Mouse (Mus musculus): ENCODE measurements around the gene Cfap69. TPM values are rescaled to one million over a fixed set of nuclear protein-coding genes. Genes with fewer than 3 reads are reported as not detected.

Cfap69 gene
- total and polyA plus RNA-seq, 2 experiments from 2014 or later, result 9.0 to 9.3 TPM

- Histone ChIP-seq H3K27ac (ENCODE audit: low read depth, low read length) (no peak within 1 kb of the TSS; the same call in 1 of the 2 replicates), H3K4me1 (ENCODE audit: insufficient read depth, low read length) (no peaks in the 10 kb centered on the region), H3K9ac (replicated peaks; ENCODE audit: low read length, poor library complexity, severe bottlenecking) (peak within 1 kb of the TSS; percentile 63), H3K4me2 (ENCODE audit: low read depth, low read length, poor library complexity, severe bottlenecking) (peak within 1 kb of the TSS; percentile 87), H3K9me3 (ENCODE audit: low read length) (no peaks in the 10 kb centered on the region), H3K36me3 (ENCODE audit: insufficient read depth, low read length) (no peaks in the 10 kb centered on the region), H3K4me3 (ENCODE audit: low read depth, low read length) (peak within 1 kb of the TSS; percentile 58), H3K27me3 (ENCODE audit: insufficient read depth, low read length) (no peaks in the 10 kb centered on the region)
- 2% methylated on average over 24 of the region's 24 CpGs for WGBS
- TF ChIP-seq CTCF (IDR thresholded peaks at IDR 0.05), result no peak
- ATAC-seq (ENCODE audit: low FRiP score) (peak; percentile 72), DNase-seq (ENCODE audit: low spot score) (peak; percentile 28)
Observed at GRCm38 (mm10) chr5:5573749-5574317, 90.2 kb downstream of the Cfap69 start, which contains the start of gene Gm8773. TSS of gene Gm8773 (plus strand) at chr5:5573799.

DNA sequence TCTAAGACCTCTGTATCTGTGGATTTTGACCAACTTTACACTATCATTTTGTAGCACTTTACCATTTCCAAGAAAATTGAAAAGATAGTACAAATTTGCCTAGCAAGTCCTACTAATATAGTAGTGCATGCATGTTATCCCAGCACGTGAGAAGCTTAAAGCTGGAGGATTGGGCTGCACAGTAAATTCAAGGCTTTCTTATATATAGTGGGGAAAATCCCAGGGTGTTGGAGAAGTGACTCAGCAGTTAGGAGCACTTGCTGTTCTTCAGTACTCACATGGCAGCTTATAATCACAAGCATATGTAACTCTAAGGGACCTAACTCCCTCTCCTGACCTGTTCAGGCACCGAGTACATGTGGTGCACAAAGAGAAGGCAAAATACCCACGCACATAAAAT is 101.6 kb downstream of the Cfap69 start:
- H3K27ac ChIP-seq (ENCODE audit: low read depth, low read length), result no peak overlapping the region

DNA sequence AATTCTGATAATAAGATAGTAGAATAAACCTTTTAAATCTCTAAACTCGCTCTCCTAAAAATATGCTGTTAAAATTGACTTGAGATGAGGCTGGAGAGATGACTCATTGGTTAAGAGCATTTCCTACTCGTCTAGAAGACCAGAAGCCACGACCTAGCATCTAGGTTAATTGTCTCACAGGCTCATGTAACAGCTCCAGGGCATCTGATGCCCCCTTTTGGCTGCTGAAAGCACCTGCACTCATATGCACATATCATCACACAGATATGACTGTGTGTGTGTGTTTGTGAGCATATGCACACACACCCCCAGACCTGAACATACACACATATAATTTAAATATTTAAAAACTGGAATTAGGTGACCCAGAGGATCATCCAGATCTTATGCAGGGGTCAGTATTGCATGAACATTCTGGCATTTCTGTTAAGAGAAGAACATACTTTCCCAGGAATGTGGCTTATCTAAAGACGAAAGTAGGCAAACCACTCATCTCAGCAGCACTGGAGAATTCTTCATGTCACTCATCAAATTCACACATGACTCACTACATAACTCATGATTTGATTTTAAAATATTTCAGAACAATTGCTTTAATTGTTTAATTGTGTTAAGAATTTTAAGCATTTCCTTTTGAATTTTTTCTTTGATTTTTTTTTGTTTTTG is 102.9 kb downstream of the Cfap69 start:
- Histone ChIP-seq H3K4me3 (ENCODE audit: low read depth, low read length) (no peak overlapping the region), H3K4me1 (ENCODE audit: insufficient read depth, low read length) (0 out of 2 replicates have a peak, but pooled peaks cover 5% of the 10 kb centered on the region), H3K36me3 (ENCODE audit: insufficient read depth, low read length) (no peaks in the 10 kb centered on the region), H3K27me3 (ENCODE audit: insufficient read depth, low read length) (no peaks in the 10 kb centered on the region), H3K4me2 (ENCODE audit: low read depth, low read length, poor library complexity, severe bottlenecking) (no peak overlapping the region), H3K9me3 (ENCODE audit: low read length) (no peaks in the 10 kb centered on the region), H3K27ac (ENCODE audit: low read depth, low read length) (no peak overlapping the region), H3K9ac (replicated peaks; ENCODE audit: low read length, poor library complexity, severe bottlenecking) (no peak overlapping the region)
- DNase-seq (ENCODE audit: low spot score) (no peak), ATAC-seq (ENCODE audit: low FRiP score) (no peak)
- peak; percentile 27; the same call in 1 of the 2 replicates for TF ChIP-seq CTCF (IDR thresholded peaks at IDR 0.05)
- 76% methylated on average over 4 of the region's 4 CpGs for WGBS

More for the DNA sequence above, 101.6 kb downstream of the Cfap69 start:
- ATAC-seq (ENCODE audit: low FRiP score) (no peak), DNase-seq (ENCODE audit: low spot score) (no peak)
- Histone ChIP-seq H3K4me1 (ENCODE audit: insufficient read depth, low read length) (0 out of 2 replicates have a peak, but pooled peaks cover 5% of the 10 kb centered on the region), H3K9ac (replicated peaks; ENCODE audit: low read length, poor library complexity, severe bottlenecking) (no peak overlapping the region), H3K36me3 (ENCODE audit: insufficient read depth, low read length) (no peaks in the 10 kb centered on the region), H3K4me2 (ENCODE audit: low read depth, low read length, poor library complexity, severe bottlenecking) (no peak overlapping the region), H3K27me3 (ENCODE audit: insufficient read depth, low read length) (no peaks in the 10 kb centered on the region), H3K4me3 (ENCODE audit: low read depth, low read length) (no peak overlapping the region), H3K9me3 (ENCODE audit: low read length) (no peaks in the 10 kb centered on the region)
- no peak for TF ChIP-seq CTCF (IDR thresholded peaks at IDR 0.05)
- 79% methylated on average over 3 of the region's 3 CpGs for WGBS

DNA sequence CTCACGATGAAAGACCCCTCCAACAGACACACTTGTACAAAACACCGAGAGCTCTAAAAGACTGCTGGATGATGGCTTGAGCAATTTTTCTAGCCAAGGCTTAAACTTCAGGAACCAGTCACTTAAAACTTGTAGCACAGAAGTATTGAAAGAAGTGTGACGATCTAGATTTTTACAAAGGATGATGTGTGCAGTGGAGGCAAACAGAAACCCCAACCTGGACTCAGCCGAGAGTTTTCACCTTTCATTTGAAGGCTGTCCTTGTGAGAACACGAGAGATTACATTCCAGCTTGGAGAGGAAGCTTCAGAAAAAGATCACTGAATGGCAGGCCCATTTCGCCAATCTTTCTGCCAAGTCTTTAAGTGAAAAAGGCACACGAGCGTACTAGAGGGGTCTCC is 104.2 kb downstream of the Cfap69 start:
- H3K4me3 ChIP-seq (ENCODE audit: low read depth, low read length), result peak overlapping the region; percentile 70
- no peaks in the 10 kb centered on the region for H3K27me3 ChIP-seq (ENCODE audit: insufficient read depth, low read length)
- 0 out of 2 replicates have a peak, but pooled peaks cover 5% of the 10 kb centered on the region for H3K4me1 ChIP-seq (ENCODE audit: insufficient read depth, low read length)
- no peak for TF ChIP-seq CTCF (IDR thresholded peaks at IDR 0.05)
- ATAC-seq (ENCODE audit: low FRiP score) (peak; percentile 41; the same call in 1 of the 2 replicates), DNase-seq (ENCODE audit: low spot score) (no peak)
- peak overlapping the region; percentile 33; the same call in 1 of the 2 replicates for H3K27ac ChIP-seq (ENCODE audit: low read depth, low read length)
- 39% methylated on average over 8 of the region's 8 CpGs for WGBS
- H3K36me3 ChIP-seq (ENCODE audit: insufficient read depth, low read length), result peaks cover under 1% of the 10 kb centered on the region; the same call in 1 of the 2 replicates
- H3K9me3 ChIP-seq (ENCODE audit: low read length), result no peaks in the 10 kb centered on the region
- peak overlapping the region; percentile 49 for H3K4me2 ChIP-seq (ENCODE audit: low read depth, low read length, poor library complexity, severe bottlenecking)
- H3K9ac ChIP-seq (replicated peaks; ENCODE audit: low read length, poor library complexity, severe bottlenecking), result peak overlapping the region; percentile 61

- DNase-seq (ENCODE audit: low spot score) (peak; percentile 94), ATAC-seq (ENCODE audit: low FRiP score) (peak; percentile 100)
- peak within 1 kb of the TSS; percentile 38 for H3K27ac ChIP-seq (ENCODE audit: low read depth, low read length)
- 0 out of 2 replicates have a peak, but pooled peaks cover 5% of the 10 kb centered on the region for H3K4me1 ChIP-seq (ENCODE audit: insufficient read depth, low read length)
- peak within 1 kb of the TSS; percentile 61 for H3K9ac ChIP-seq (replicated peaks; ENCODE audit: low read length, poor library complexity, severe bottlenecking)
- H3K4me3 ChIP-seq (ENCODE audit: low read depth, low read length), result peak within 1 kb of the TSS; percentile 70
- H3K4me2 ChIP-seq (ENCODE audit: low read depth, low read length, poor library complexity, severe bottlenecking), result peak within 1 kb of the TSS; percentile 49
- no peaks in the 10 kb centered on the region for H3K9me3 ChIP-seq (ENCODE audit: low read length)
- peaks cover 6% of the 10 kb centered on the region for H3K36me3 ChIP-seq (ENCODE audit: insufficient read depth, low read length)
- under 1% methylated on average over 43 of the region's 43 CpGs for WGBS
- H3K27me3 ChIP-seq (ENCODE audit: insufficient read depth, low read length), result no peaks in the 10 kb centered on the region
- TF ChIP-seq CTCF (IDR thresholded peaks at IDR 0.05), result no peak
Observed at GRCm38 (mm10) chr5:5559079-5559740, 104.8 kb downstream of the Cfap69 start, which contains the start of gene Gtpbp10. TSS of gene Gtpbp10 (minus strand) at chr5:5559538.
